Mouse (Mus musculus) embryonic fibroblast, embryonic 13.5 days (primary cell): Measurements from ENCODE around the gene Prpf39.

Experiments used
- CTCF ChIP-seq: IDR thresholded peaks from 2 replicates; pipeline ENCODE4 v1.5.1; 2011; ENCODE audit warnings: mild to moderate bottlenecking, control low read depth, low read length, moderate library complexity, borderline replicate concordance; ENCODE audit not compliant: insufficient read depth
- POLR2A ChIP-seq: IDR thresholded peaks from 2 replicates; pipeline ENCODE4 v1.6.1; 2011; ENCODE audit warnings: low read depth, mild to moderate bottlenecking, control low read depth, low read length, moderate library complexity

GRCm38 (mm10) chr12:65075085-65075732 lies 39.1 kb downstream of the Prpf39 start, which contains the start of gene Fancm:
- TF ChIP-seq CTCF = no peak
- peak; percentile 71 for TF ChIP-seq POLR2A
